Mouse (Mus musculus) E14TG2a.4 (cell line): Measurements from ENCODE around the gene Gm21987.

ENCODE experiments used
- CTCF ChIP-seq: conservative IDR thresholded peaks from 2 replicates; pipeline ENCODE4 v1.5.1; 2014; ENCODE audit warnings: low read length
- POU5F1 ChIP-seq: IDR thresholded peaks from 2 replicates; pipeline ENCODE4 v1.6.1; 2014; ENCODE audit warnings: low read length, borderline replicate concordance

DNA sequence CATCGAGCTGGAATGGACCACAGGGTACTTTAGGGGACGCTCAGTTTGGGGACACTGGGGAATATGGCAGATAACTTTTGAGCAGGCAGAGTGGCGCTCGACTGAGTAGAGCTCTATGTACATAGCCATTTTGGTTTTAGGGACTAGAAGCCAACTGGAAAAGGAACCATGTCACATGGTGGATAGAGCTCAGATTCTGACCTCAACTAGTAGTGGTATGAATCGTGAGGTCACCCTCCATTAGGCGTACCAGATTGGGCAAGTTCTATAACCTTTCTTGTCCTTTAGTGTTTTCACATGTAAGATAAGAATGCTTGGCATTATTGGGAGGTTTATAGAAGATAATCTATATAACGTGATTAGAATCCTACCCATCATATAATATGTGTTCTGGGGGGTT, 43.5 kb downstream of the Gm21987 start:
- no peak for TF ChIP-seq CTCF
- no peak for TF ChIP-seq POU5F1
